Mouse (Mus musculus) midbrain, embryonic 16.5 days (tissue): ENCODE results near the gene Acer3. TPM values are rescaled to one million over a fixed set of nuclear protein-coding genes. Genes with fewer than 3 reads are reported as not detected.
"Not testable (repeated sequence)": the region's sequence is repeated elsewhere in the genome, so short reads cannot be mapped to it uniquely, and the experiment has no call there.

ENCODE experiments used
- ATAC-seq: fragments of 200-750 bp; cut with Nextera tagmentation; 2 replicates; pipeline ENCODE4 v1.8.0; 2017; ENCODE audit warnings: moderate TSS enrichment
- H3K27ac ChIP-seq: fragments of 300-500 bp; sonication (generic); 2 replicates; pipeline ENCODE4 v1.5.1; 2014; ENCODE audit warnings: mild to moderate bottlenecking, low read length, mixed read lengths
- H3K27me3 ChIP-seq: fragments of 300-500 bp; sonication (generic); 2 replicates; pipeline ENCODE4 v1.6.1; 2014; ENCODE audit warnings: low read depth, low read length, mixed read lengths; ENCODE audit not compliant: control insufficient read depth, insufficient read depth
- H3K36me3 ChIP-seq: fragments of 300-500 bp; sonication (generic); 2 replicates; pipeline ENCODE4 v1.6.1; 2014; ENCODE audit warnings: mild to moderate bottlenecking, low read length, moderate library complexity, mixed read lengths; ENCODE audit not compliant: control insufficient read depth, insufficient read depth
- H3K4me1 ChIP-seq: fragments of 300-500 bp; sonication (generic); 2 replicates; pipeline ENCODE4 v1.6.1; 2014; ENCODE audit warnings: mild to moderate bottlenecking, low read length, mixed read lengths; ENCODE audit not compliant: control insufficient read depth, insufficient read depth
- H3K4me2 ChIP-seq: fragments of 300-500 bp; sonication (generic); 2 replicates; pipeline ENCODE4 v1.6.1; 2014; ENCODE audit warnings: mild to moderate bottlenecking, low read length, mixed read lengths
- H3K4me3 ChIP-seq: fragments of 300-500 bp; sonication (generic); 2 replicates; pipeline ENCODE4 v1.5.1; 2014; ENCODE audit warnings: low read depth, mild to moderate bottlenecking, low read length, moderate library complexity, mixed read lengths
- H3K9ac ChIP-seq: fragments of 300-500 bp; sonication (generic); 2 replicates; pipeline ENCODE4 v1.6.1; 2014; ENCODE audit warnings: low read depth, low read length, mixed read lengths
- H3K9me3 ChIP-seq: fragments of 300-500 bp; sonication (generic); replicated peaks from 2 replicates; pipeline ENCODE4 v1.6.1; 2014; ENCODE audit warnings: mild to moderate bottlenecking, low read length, mixed read lengths; ENCODE audit not compliant: control insufficient read depth, poor library complexity, severe bottlenecking
- WGBS: fragments of 180-500 bp; shearing (Covaris S2); extraction: QIAGEN DNeasy Blood & Tissue Kit; methylation state at CpG from one replicate; pipeline ENCODE4 v1.1.7; 2014; 5-methylcytosine and 5-hydroxymethylcytosine counted together
- polyA plus RNA-seq: library from polyadenylated mRNA; unstranded; fragments of >200 nt; fragmentation: Nextera tagmentation; extraction: Ambion mirVana; gene quantifications from 2 replicates; pipeline ENCODE4 v1.2.1, GENCODE M21; 2015

Gene Acer3
- polyA plus RNA-seq, 1 experiment from 2014 or later: 20.6 TPM

DNA sequence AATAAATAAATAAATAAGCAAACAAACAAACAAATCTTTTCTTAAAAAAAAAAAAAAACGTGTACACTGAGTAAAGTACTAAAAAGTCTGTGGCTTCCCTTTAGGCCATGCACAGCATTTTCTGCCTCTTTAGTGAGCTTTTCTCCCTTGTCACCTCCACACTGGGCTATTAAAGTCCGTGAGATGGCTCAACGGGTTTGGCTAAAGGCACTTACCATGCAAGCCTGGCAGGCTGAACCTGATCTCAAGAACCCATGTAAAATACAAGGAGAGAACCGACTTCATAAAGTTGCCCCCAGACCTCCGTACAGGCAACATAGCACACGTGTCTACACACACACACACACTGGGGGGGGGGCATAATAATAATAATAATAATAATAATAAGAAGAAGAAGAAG lies 10.7 kb downstream of the Acer3 start:
- 69% methylated on average over 6 of the region's 6 CpGs for WGBS
- Histone ChIP-seq H3K4me3 (no peak overlapping the region), H3K9ac (no peak overlapping the region), H3K27me3 (no peaks in the 10 kb centered on the region), H3K27ac (no peak overlapping the region), H3K4me1 (peaks cover 13% of the 10 kb centered on the region), H3K9me3 (no peaks in the 10 kb centered on the region), H3K36me3 (no peaks in the 10 kb centered on the region), H3K4me2 (no peak overlapping the region)
- ATAC-seq: no peak

DNA sequence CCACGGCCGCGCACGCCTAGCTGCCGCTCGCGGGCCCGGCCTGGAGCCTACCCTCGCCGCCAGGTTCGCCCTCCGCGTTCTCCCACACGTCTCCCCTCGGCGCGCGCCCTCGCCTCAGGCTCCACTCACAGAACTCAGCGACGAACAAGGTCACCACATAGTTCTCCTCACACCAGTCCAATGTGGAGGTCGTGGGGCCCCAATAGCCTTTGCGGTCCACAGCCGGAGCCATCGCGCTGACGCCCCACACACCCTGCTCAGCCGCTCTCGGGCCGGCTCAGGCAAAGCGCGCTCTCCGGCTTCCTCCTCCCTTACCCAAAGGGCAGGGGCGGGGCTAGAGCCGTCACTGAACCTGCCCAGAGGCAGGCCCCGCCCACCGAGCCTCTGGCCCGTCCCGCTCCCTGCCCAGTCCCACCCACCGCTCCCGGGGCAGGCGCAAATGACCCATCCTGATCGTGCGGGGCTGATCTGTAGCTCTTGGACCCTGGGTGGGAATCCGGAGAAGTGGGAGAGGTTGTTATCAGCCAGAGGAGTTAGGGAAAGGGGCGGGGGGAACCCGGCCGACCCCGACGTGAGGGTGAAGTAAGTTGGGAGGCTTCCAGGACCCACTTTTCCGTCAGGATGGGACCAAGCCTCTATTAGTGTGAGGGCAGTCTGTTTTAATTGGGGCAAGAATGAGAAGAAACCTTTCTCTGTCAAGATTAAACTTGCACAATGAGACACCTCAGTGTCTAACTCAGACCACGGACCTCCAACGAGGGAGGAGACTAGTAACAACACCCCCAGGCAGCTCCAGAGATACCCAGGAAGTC lies 11.6 kb downstream of the Acer3 start:
- WGBS: under 1% methylated on average over 53 of the region's 53 CpGs
- H3K27me3 ChIP-seq: no peaks in the 10 kb centered on the region
- peak overlapping the region; percentile 86 for H3K9ac ChIP-seq
- peak overlapping the region; percentile 55 for H3K4me2 ChIP-seq
- ATAC-seq: peak; percentile 98
- H3K4me1 ChIP-seq: peaks cover 13% of the 10 kb centered on the region
- peak overlapping the region; percentile 80 for H3K27ac ChIP-seq
- H3K36me3 ChIP-seq: no peaks in the 10 kb centered on the region
- peak overlapping the region; percentile 80 for H3K4me3 ChIP-seq
- H3K9me3 ChIP-seq: no peaks in the 10 kb centered on the region

DNA sequence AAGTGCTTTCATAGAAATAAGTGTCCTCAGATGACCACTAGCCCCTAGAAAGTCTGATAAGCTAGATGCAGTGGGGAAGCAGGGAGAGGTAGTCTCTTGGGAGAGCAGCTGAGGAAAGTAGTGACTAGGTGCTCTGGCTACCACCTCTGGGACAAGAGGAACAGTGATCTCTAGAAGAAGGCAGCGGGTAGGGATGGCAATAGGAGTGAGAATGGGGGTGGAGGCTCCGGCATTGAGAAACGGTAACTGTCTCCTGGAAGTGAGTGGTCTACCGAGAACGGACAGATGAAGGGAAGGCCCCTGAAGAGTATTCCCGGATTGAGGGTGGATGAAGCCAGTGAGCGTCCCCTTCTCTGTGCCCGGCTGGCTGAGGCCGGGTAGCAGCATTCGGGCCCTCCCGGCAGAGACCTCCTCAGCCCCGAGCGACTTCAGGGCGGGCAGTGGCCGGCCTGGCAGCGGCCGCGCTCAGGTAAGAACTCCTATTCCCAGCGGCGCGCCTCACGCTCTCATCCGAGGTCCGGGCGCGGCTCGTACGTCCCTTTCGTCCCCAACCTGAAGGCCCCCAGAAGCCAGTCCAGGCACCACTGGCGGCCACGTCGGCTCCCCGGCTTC lies 12.3 kb downstream of the Acer3 start:
- Histone ChIP-seq H3K9ac (peak overlapping the region; percentile 86), H3K4me2 (peak overlapping the region; percentile 55), H3K9me3 (no peaks in the 10 kb centered on the region), H3K4me1 (peaks cover 13% of the 10 kb centered on the region), H3K36me3 (no peaks in the 10 kb centered on the region), H3K27me3 (no peaks in the 10 kb centered on the region), H3K27ac (peak overlapping the region; percentile 80), H3K4me3 (peak overlapping the region; percentile 80)
- peak; percentile 80 for ATAC-seq
- under 1% methylated on average over 30 of the region's 33 CpGs for WGBS

DNA sequence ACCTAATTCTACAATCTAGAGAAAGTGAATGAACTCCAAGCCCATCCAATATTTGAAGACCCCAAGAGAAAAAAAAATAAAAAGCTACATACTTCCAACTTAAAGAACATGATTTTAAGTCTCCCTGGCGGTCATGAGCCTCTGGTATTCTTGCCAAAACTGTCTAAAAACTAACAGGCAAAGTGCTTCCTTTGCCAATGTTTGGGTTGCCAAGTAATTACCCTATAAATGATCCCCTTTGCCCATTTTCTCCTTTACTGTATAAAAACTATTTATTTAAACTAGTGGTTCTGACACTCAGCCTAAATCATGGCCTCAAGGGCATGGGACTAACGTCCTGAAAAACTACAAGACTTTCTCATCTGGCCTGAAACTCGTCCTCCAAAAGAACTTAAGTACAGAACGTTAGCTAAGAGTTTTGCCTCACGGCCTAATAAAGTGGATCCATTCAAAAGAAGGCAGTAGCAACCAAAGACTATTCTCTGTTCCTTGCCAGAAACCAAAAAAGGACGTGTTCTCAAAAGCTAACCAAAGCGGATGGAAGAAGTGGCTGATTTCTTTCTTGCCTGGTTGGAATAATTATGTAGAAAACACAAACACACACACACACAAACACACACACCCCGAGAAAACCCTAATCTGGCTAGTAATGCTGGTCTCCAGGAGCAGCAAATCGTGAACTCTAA lies 12.9 kb downstream of the Acer3 start:
- WGBS: 41% methylated on average over 9 of the region's 9 CpGs

DNA sequence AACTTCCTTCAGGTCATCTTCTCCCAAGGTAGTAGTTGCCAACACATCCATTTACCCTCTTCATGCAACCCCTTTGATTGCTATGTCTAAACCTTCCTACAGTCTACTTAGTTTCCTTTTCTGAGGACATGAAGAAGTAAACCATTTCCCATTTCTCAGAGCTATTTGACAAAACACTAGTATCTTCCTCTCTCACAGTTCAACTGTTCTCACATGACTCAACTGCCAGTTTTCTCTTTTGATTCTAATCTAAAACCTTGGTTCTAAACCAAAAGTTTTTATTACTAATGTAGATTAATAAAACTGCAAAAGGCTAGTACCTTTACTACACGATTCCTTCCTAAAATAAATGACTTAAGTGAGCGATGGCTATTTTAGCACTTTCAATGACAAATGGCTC lies 13.6 kb downstream of the Acer3 start:
- 96% methylated on average over 2 of the region's 2 CpGs for WGBS
- Histone ChIP-seq H3K27me3 (no peaks in the 10 kb centered on the region), H3K9me3 (no peaks in the 10 kb centered on the region), H3K36me3 (no peaks in the 10 kb centered on the region), H3K4me3 (no peak overlapping the region), H3K9ac (no peak overlapping the region), H3K27ac (no peak overlapping the region), H3K4me1 (peaks cover 13% of the 10 kb centered on the region), H3K4me2 (no peak overlapping the region)
- ATAC-seq: no peak

More for the DNA sequence above, 12.9 kb downstream of the Acer3 start:
- Histone ChIP-seq H3K9ac (peak overlapping the region; percentile 86), H3K27ac (no peak overlapping the region), H3K4me1 (peaks cover 13% of the 10 kb centered on the region), H3K27me3 (no peaks in the 10 kb centered on the region), H3K36me3 (no peaks in the 10 kb centered on the region), H3K4me3 (peak overlapping the region; percentile 80), H3K4me2 (peak overlapping the region; percentile 55), H3K9me3 (no peaks in the 10 kb centered on the region)
- ATAC-seq: no peak

DNA sequence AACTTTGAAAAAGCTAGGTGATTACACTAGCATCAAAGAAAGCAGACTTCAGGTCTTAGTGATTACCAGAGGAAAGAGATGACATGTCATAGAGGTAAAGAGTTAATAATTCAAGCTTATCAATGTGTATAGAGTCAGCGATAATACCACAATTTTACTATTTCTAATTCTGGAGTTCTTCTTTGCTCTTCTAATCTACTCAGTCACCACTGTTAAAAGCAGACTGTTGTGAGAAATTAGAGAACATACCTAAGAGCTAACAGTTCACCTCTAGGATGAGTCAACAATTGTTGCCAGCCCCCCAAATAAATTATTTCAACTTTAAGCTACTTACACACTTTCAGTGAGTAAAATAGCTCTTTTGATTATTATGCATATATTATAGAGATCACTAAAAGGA lies 28.1 kb downstream of the Acer3 start:
- no peak overlapping the region for H3K4me3 ChIP-seq
- H3K27ac ChIP-seq: no peak overlapping the region
- no peaks in the 10 kb centered on the region for H3K27me3 ChIP-seq
- no peak for ATAC-seq
- H3K9ac ChIP-seq: no peak overlapping the region
- H3K4me2 ChIP-seq: no peak overlapping the region
- no peaks in the 10 kb centered on the region for H3K9me3 ChIP-seq
- 100% methylated on average over 1 of the region's 1 CpGs for WGBS
- no peaks in the 10 kb centered on the region for H3K4me1 ChIP-seq
- H3K36me3 ChIP-seq: no peaks in the 10 kb centered on the region

DNA sequence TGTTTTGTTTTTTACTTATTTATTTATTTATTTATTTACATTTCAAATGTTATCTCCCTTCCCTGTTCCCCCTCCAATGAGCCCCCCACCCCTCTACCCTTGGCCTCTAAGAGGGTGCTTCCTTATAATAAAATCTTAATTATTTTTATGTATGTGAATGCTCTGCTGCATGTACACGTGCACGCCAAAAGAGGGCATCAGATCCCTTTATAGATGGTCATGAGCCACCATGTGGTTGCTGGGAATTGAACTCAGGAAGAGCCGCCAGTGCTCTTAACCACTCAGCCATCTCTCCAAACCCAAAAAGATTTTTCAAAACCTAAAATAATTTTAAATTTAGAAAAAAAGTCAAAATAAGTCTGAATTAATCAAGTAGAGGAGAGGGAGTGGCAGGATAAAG lies 31.4 kb downstream of the Acer3 start:
- Histone ChIP-seq H3K9ac (no peak overlapping the region), H3K27me3 (no peaks in the 10 kb centered on the region), H3K4me2 (no peak overlapping the region), H3K27ac (no peak overlapping the region), H3K36me3 (no peaks in the 10 kb centered on the region), H3K9me3 (no peaks in the 10 kb centered on the region), H3K4me1 (no peaks in the 10 kb centered on the region), H3K4me3 (no peak overlapping the region)
- no peak for ATAC-seq
- 40% methylated on average over 3 of the region's 3 CpGs for WGBS

DNA sequence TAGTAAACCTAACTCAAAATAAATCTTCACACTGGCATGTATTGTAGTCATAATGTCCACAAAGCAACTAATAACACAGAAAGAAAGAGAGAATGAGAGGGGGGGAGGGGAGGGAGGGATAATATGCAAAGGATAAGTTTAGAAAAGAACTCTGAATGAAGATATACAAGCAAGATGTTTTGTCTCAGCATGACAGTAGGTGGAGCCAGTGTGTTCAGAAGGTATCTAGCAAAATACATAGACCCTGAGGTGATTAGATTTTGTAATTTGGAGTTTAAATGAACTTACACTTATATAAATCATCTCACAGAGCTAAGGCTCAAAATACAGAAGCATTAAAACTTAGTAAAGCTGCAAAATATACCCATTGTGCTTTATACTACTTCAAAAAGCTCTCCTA lies 44.7 kb downstream of the Acer3 start:
- H3K27ac ChIP-seq: no peak overlapping the region
- no peak overlapping the region for H3K4me2 ChIP-seq
- H3K27me3 ChIP-seq: no peaks in the 10 kb centered on the region
- H3K9ac ChIP-seq: no peak overlapping the region
- no peak for ATAC-seq
- no peaks in the 10 kb centered on the region for H3K4me1 ChIP-seq
- H3K9me3 ChIP-seq: no peaks in the 10 kb centered on the region
- H3K4me3 ChIP-seq: no peak overlapping the region
- no peaks in the 10 kb centered on the region for H3K36me3 ChIP-seq

DNA sequence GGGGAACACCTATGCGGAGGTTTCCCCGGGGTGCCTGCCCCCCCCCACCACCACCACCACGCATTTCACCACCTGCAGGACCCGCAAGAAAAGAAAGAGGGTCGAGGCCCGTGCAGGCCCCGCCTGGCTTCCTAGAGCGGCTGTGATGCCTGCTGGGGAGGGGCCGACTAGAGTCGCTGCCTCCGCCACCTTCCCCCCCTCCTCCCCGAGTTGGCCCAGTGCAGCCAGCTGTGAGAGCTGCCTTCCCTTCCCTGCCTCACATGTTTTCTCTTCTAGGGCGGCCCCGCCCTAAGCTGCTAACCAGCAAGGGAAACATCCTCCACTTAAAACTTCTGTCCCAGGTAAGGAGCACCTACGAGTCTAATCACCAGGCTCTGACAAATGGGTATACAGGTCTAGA lies 52.8 kb downstream of the Acer3 start:
- H3K27ac ChIP-seq, H3K4me1 ChIP-seq, H3K9me3 ChIP-seq, H3K27me3 ChIP-seq, H3K4me3 ChIP-seq, ATAC-seq, H3K9ac ChIP-seq, H3K36me3 ChIP-seq: not testable (repeated sequence)
- WGBS: 21% methylated on average over 13 of the region's 15 CpGs
- peak overlapping the region; percentile 21; the same call in 1 of the 2 replicates for H3K4me2 ChIP-seq
